ENCODE assay signal across 22 mouse cellular contexts in genomic region chr15:93774340-93774739, GRCm38 (mm10).
"Had no signal": no experiment of that assay in that cellular context is flagged by ENCODE, and none has a peak within 500 bp of the region (broad histone marks: within the 10 kb centered on the region; RNA-seq: fewer than 3 reads in every experiment).

No protein-coding gene starts in this region.

- H3K9ac ChIP-seq: limb, embryonic 15.5 days; liver, embryonic 14.5 days; liver, postnatal 0 days; lung, embryonic 14.5 days; midbrain, embryonic 13.5 days; neural tube, embryonic 13.5 days had no signal

- H3K4me1 ChIP-seq: midbrain, embryonic 10.5 days; midbrain, embryonic 13.5 days had no signal

- ATAC-seq: liver, postnatal 0 days; lung, postnatal 0 days; midbrain, embryonic 13.5 days; midbrain, embryonic 16.5 days had no signal

- DNase-seq: kidney, adult 2 months; kidney, postnatal 10 days; kidney, postnatal 36 days; layer of hippocampus, postnatal 36 days; liver, postnatal 0 days; lung, embryonic 14.5 days; right cerebral cortex, adult 18-20 months; right cerebral cortex, postnatal 14 days; right cerebral cortex, postnatal 4 days; thymus, postnatal 25 days had no signal

- H3K27me3 ChIP-seq: limb, embryonic 15.5 days; midbrain, embryonic 13.5 days; neural tube, embryonic 13.5 days had no signal

- H3K27ac ChIP-seq: left cerebral cortex, adult 2 months; limb, embryonic 15.5 days; liver, embryonic 14.5 days; midbrain, embryonic 10.5 days; midbrain, embryonic 13.5 days; neural tube, embryonic 13.5 days; stomach, postnatal 0 days had no signal

- H3K36me3 ChIP-seq: limb, embryonic 15.5 days; midbrain, embryonic 10.5 days; midbrain, embryonic 13.5 days; neural tube, embryonic 13.5 days had no signal

- H3K4me2 ChIP-seq: limb, embryonic 15.5 days; liver, embryonic 11.5 days; lung, embryonic 14.5 days; midbrain, embryonic 13.5 days; neural tube, embryonic 13.5 days had no signal

- H3K9me3 ChIP-seq: limb, embryonic 15.5 days; megakaryocyte, embryonic 14.5 days; midbrain, embryonic 10.5 days; midbrain, embryonic 13.5 days; neural tube, embryonic 13.5 days had no signal

- H3K4me3 ChIP-seq: left cerebral cortex, adult 2 months; limb, embryonic 15.5 days; megakaryocyte, embryonic 14.5 days; midbrain, embryonic 10.5 days; midbrain, embryonic 13.5 days; myocyte; neural tube, embryonic 13.5 days had no signal
